Mouse (Mus musculus) heart, postnatal 25 days (tissue): ENCODE measurements at regions not wholly inside any gene's neighbourhood (a gene's known extent, or its start where the extent isn't known, plus 50 kb on each side); places are given as distances from the start of the nearest gene placed in this dataset.

Source experiments
- DNase-seq: peaks from one replicate; pipeline ENCODE4 v3.0.0; 2022; ENCODE audit warnings: low spot score
- intact Hi-C: fragments of 180-260 bp; cut with DNase I; formaldehyde crosslinking; loops from one replicate; pipeline ENCODE4 v1.15.1; 2025

GRCm38 (mm10) chr2:70914372-70914771 lies 88.8 kb upstream of the Tlk1 start:
- no peak for DNase-seq
- intact Hi-C loops = no loop called here

GRCm38 (mm10) chr2:70909401-70909800 lies 83.9 kb upstream of the Tlk1 start:
- DNase-seq = no peak
- intact Hi-C loops = no loop called here

DNA sequence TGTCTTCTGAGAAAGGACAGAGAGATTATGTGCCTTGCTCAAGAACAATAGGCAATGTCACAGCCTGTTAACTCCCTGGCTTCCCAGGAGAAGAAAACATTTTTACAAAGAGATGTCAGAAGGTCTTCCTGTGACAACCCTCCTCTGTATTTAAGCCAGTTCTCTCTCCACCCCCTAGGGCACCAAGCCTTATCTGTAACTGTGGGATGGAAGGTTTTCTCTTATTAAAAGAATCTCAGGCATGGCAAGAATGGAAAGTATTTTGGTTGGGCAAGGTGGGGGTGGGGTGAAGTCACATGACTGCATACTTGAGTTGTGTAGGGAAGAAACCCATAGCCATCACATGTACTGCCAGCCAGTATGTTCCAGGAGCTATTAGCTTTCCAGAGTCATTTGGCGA lies 83.1 kb upstream of the Tlk1 start:
- intact Hi-C loops = no loop called here
- DNase-seq = no peak

GRCm38 (mm10) chr2:70906216-70906615 lies 80.7 kb upstream of the Tlk1 start:
- no peak for DNase-seq
- intact Hi-C loops = no loop called here

DNA sequence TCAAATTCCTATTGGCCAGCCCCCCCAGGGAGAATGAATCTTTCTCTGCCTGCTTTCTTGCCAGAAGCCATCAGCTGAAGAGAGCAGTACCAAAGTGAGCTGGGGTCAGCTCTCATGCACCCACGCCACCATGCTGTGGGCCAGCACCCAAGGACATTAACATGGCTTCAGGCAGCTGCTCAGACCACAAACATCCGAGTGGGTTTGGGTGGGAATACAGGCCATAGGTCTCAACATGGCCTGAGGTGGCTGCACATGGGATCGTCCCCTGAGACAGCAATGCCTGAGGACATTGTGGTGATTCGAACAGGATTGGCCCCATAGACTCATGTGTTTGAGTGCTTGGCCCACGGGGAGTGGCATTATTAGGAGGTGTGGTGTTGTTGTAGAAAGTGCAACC lies 78.9 kb upstream of the Tlk1 start:
- intact Hi-C loops = no loop called here
- no peak for DNase-seq

DNA sequence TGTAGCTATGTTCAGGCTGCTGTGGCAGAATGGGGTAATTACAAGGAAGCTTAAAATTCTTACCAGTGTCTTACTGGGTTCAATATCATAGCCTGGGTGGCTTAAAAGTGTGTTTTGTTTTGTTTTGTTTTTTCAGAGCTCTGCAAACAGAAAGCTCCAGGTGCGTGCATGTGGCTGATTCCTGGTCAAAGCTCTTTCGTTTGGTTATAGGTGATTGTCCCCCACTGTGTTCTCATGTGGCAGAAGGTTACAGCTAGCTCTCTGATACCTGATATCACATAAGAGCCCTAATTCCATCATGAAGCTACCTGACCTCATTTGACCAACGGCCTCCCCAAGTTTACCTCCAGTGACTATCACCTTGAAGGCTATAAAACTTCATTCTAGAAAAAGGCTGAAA lies 76.7 kb upstream of the Tlk1 start:
- intact Hi-C loops = no loop called here
- no peak for DNase-seq

DNA sequence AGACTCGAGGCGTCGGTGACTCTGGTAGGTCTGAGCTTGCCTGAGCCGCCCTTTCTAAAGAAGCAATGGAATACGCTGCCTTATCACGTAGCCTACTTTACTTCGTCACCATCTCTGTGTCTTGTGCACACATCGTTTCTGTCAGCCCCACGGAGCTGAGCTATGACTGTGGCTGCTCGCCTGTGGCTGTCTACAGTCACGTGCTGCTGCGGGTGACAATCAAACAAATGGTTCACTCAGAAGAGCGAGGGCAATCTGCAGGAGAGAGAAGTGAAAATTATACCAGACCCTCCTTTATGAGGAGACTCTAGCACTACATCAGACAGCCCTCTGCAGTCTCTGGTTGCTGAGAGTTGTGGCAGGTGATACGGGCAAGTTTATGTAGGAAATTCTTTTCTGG lies 76.0 kb upstream of the Tlk1 start:
- intact Hi-C loops = no loop called here
- DNase-seq = no peak

- intact Hi-C loops = no loop called here
- DNase-seq = no peak
These were observed 73.5 kb upstream of the Tlk1 start for GRCm38 (mm10) chr2:70899056-70899455.

GRCm38 (mm10) chr2:70898396-70898795 lies 72.9 kb upstream of the Tlk1 start:
- no peak for DNase-seq
- intact Hi-C loops = no loop called here

- DNase-seq = no peak
- intact Hi-C loops = no loop called here
These were observed 71.8 kb upstream of the Tlk1 start for GRCm38 (mm10) chr2:70897373-70897772.

DNA sequence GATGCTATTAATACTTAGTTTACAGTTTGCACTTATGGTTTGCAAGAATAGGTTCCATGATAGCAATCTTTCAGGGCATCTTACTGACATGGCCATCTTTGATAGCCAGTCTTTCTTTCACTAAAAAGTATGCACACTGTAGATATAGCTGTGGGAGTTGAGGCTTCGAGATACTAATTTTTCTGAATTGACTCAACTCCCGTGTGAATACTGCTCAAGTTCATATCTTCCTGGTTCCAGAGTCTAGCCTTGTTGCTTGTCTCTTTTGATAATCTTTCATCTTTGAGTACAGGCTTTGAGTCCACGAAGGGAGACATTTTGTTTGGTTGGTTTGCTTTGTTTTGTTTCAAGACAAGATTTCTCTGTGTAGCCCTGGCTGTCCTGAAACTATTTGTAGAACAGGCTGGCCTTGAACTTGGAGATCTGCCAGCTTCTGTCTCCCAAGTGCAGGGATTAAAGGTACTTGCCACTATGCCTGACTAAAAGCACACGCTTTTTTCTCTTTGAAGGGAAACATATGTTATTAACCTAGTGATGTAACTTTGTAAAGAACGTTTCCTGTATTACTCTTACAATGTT lies 64.1 kb upstream of the Tlk1 start:
- DNase-seq = no peak
- intact Hi-C loops = loop anchor here (2.0 kb wide), 1 partner anchor 17 kb away; no protein-coding TSS in a partner anchor

- no peak for DNase-seq
- intact Hi-C loops = loop anchor here (2.0 kb wide), 1 partner anchor 16 kb away; no protein-coding TSS in a partner anchor
These were observed 63.4 kb upstream of the Tlk1 start for GRCm38 (mm10) chr2:70888840-70889469.

- intact Hi-C loops = no loop called here
- DNase-seq = no peak
These were observed 61.3 kb upstream of the Tlk1 start for GRCm38 (mm10) chr2:70886831-70887230.

- intact Hi-C loops = no loop called here
- no peak for DNase-seq
These were observed 60.1 kb upstream of the Tlk1 start for GRCm38 (mm10) chr2:70885674-70886073.

- intact Hi-C loops = no loop called here
- DNase-seq = no peak
These were observed 52.0 kb upstream of the Tlk1 start for GRCm38 (mm10) chr2:70877333-70878080.

GRCm38 (mm10) chr2:70876251-70876650 lies 50.7 kb upstream of the Tlk1 start:
- intact Hi-C loops = no loop called here
- no peak for DNase-seq
